Comparison of ENCODE assay signal across 18 mouse cellular contexts in genomic region chr7:131049829-131050228, GRCm38 (mm10). TPM values are rescaled to one million over a fixed set of nuclear protein-coding genes. Genes with fewer than 3 reads are reported as not detected.
"Had no signal": no experiment of that assay in that cellular context is flagged by ENCODE, and none has a peak within 500 bp of the region (broad histone marks: within the 10 kb centered on the region; RNA-seq: fewer than 3 reads in every experiment).

No protein-coding gene starts in this region.

RNA-seq across cellular contexts. Expression of gene Dmbt1, which starts 18.0 kb away (rescaled TPM):
- polyA plus RNA-seq: heart, embryonic 10.5 days; heart, embryonic 11.5 days; heart, embryonic 12.5 days; heart, embryonic 13.5 days; heart, embryonic 14.5 days; heart, postnatal 0 days; hindbrain, embryonic 10.5 days; hindbrain, embryonic 11.5 days; hindbrain, embryonic 12.5 days; hindbrain, embryonic 13.5 days; hindbrain, embryonic 14.5 days; hindbrain, embryonic 15.5 days; hindbrain, embryonic 16.5 days; hindbrain, postnatal 0 days; inflammation-experienced regulatory T-cells, adult 6 months; kidney, embryonic 14.5 days; kidney, embryonic 16.5 days; kidney, postnatal 0 days had no signal
